Mouse (Mus musculus) lung, adult 2 months (tissue): Measurements from ENCODE around the gene Cln6. TPM values are rescaled to one million over a fixed set of nuclear protein-coding genes. Genes with fewer than 3 reads are reported as not detected.
"Not testable (repeated sequence)": the region's sequence is repeated elsewhere in the genome, so short reads cannot be mapped to it uniquely, and the experiment has no call there.

Experiments used
- DNase-seq: peaks from one replicate; pipeline ENCODE4 v3.0.0; 2022
- H3K4me1 ChIP-seq: fragments of 200-500 bp; 2 replicates; pipeline ENCODE4 v1.6.1; 2011; ENCODE audit warnings: low read length; ENCODE audit not compliant: control insufficient read depth, insufficient read depth
- H3K4me3 ChIP-seq: fragments of 200-500 bp; replicated peaks from 2 replicates; pipeline ENCODE3; 2011; ENCODE audit warnings: low read depth, mild to moderate bottlenecking, control low read depth, low read length; ENCODE audit errors: extremely low read depth
- CTCF ChIP-seq: fragments of 200-500 bp; IDR thresholded peaks from 2 replicates; pipeline ENCODE4 v1.5.1; 2011; ENCODE audit warnings: mild to moderate bottlenecking, low read length, control low read depth; ENCODE audit not compliant: insufficient read depth
- POLR2A ChIP-seq: fragments of 200-500 bp; IDR thresholded peaks from 2 replicates; pipeline ENCODE4 v1.6.1; 2011; ENCODE audit warnings: low read depth, mild to moderate bottlenecking, control low read depth, low read length, borderline replicate concordance; ENCODE audit errors: extremely low read depth
- WGBS: fragments of 180-500 bp; shearing (Covaris S2); methylation state at CpG from one replicate; pipeline ENCODE4 v1.1.7; 2018; 5-methylcytosine and 5-hydroxymethylcytosine counted together
- polyA plus RNA-seq: library from polyadenylated mRNA; depleted of rRNA; stranded (reverse); fragments of >200 nt; gene quantifications from 2 replicates; pipeline ENCODE4 v1.2.3, GENCODE M21; 2012

Cln6 gene
- polyA plus RNA-seq, 1 experiment: 60.8 TPM

GRCm38 (mm10) chr9:62817099-62817571, 21.4 kb upstream of the Cln6 start:
- no peak for DNase-seq
- peaks cover 4% of the 10 kb centered on the region for H3K4me1 ChIP-seq
- TF ChIP-seq CTCF: no peak
- H3K4me3 ChIP-seq: no peak overlapping the region
- WGBS: 41% methylated on average over 12 of the region's 12 CpGs

- Histone ChIP-seq H3K4me3 (no peak overlapping the region), H3K4me1 (peaks cover 2% of the 10 kb centered on the region)
- TF ChIP-seq CTCF: no peak
- 60% methylated on average over 4 of the region's 4 CpGs for WGBS
- no peak for DNase-seq
Observed at GRCm38 (mm10) chr9:62817828-62818614, 20.6 kb upstream of the Cln6 start.

GRCm38 (mm10) chr9:62819494-62819893, 19.1 kb upstream of the Cln6 start:
- Histone ChIP-seq H3K4me1 (peaks cover 2% of the 10 kb centered on the region), H3K4me3 (no peak overlapping the region)
- WGBS: 62% methylated on average over 3 of the region's 3 CpGs
- no peak for DNase-seq
- no peak for TF ChIP-seq POLR2A
- TF ChIP-seq CTCF: no peak

- H3K4me1 ChIP-seq, DNase-seq, H3K4me3 ChIP-seq: not testable (repeated sequence)
- WGBS: 88% methylated on average over 6 of the region's 6 CpGs
Observed at GRCm38 (mm10) chr9:62819910-62820309, 18.7 kb upstream of the Cln6 start.

DNA sequence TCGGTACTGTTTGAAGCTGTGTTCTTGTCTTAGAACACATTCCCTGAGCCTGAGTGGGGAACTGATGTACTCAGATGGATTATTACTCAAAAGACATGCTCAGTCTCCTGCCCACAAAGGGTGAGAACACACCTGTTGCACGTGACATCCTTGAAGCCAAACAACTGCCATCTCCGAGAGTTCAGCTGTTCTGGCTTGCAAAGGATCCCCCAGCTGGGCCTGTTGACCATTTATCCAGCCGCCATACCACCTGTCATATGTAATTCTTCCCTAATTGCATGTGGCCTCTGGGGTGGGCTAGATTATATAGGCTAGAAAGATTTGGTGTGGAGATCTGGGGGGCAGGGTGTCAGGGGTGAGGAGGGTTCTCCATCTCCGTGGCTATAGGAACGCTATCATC, 17.8 kb upstream of the Cln6 start:
- no peak for DNase-seq
- WGBS: 86% methylated on average over 6 of the region's 6 CpGs
- Histone ChIP-seq H3K4me1 (no peaks in the 10 kb centered on the region; the same call in none of the 2 replicates), H3K4me3 (no peak overlapping the region)
- TF ChIP-seq POLR2A (no peak), CTCF (no peak)

- no peak for DNase-seq
- TF ChIP-seq POLR2A (no peak), CTCF (no peak)
- Histone ChIP-seq H3K4me3 (no peak overlapping the region), H3K4me1 (no peaks in the 10 kb centered on the region; the same call in none of the 2 replicates)
- 96% methylated on average over 7 of the region's 7 CpGs for WGBS
Observed at GRCm38 (mm10) chr9:62821811-62822210, 16.8 kb upstream of the Cln6 start.

GRCm38 (mm10) chr9:62825791-62826393, 12.7 kb upstream of the Cln6 start:
- no peak for DNase-seq
- Histone ChIP-seq H3K4me1 (peaks cover 4% of the 10 kb centered on the region), H3K4me3 (no peak overlapping the region)
- TF ChIP-seq POLR2A (no peak), CTCF (no peak)
- 28% methylated on average over 8 of the region's 9 CpGs for WGBS

DNA sequence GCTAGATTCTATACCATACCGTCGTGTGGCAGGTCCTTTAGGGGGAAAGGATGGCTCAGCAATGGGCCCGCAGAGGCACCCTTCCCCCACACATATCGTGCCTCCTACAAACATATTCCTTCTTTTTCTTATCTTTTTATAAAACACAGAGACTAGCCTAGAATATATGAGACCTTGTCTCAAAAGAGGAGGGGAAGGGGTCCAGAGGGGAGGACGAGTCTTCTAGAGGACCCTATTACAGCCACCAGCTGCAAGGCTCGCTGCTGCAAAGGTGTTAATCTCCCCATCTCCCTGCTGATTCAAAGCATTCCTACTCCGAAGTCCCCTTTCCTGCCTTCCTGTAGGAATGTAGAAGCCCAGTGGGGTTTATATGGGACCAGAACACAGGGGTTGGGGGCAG, 12.1 kb upstream of the Cln6 start:
- peaks cover 4% of the 10 kb centered on the region for H3K4me1 ChIP-seq
- no peak overlapping the region for H3K4me3 ChIP-seq
- TF ChIP-seq CTCF: no peak
- TF ChIP-seq POLR2A: no peak
- no peak for DNase-seq
- 35% methylated on average over 7 of the region's 7 CpGs for WGBS

DNA sequence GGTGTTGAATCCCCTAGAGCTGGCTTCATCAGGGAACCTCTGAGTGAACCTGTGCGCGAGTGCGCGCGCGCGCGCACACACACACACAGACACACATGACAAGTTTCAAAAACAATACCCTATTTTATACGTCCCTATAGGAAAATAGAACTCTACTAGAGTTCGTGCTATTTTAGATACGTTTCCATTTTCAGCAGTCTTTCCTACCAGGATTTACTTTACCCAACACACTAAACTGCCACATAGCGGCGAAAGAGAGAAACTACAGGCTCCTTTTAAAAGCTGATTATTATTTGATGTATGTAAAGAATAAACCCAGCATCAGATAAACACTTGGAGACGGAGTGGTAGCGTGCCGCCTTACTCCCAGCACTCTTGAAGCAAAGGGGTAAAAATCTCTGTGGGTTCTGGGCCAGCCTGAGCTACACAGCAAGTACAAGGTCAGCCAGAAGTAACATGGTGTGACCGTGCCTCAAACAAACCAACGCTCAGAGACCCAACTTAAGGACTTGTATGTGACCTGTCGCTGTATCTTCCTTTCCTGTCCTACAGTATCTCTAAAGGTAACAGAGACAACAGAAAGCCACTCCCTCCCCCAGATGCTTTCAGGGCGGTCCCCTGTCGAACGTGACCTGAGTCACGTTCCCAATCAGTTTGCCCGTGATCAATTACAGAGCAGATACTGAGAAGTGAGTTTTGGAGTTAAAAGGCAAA, 10.5 kb upstream of the Cln6 start:
- 4% methylated on average over 24 of the region's 24 CpGs for WGBS
- peak; percentile 28 for DNase-seq
- TF ChIP-seq POLR2A: no peak
- TF ChIP-seq CTCF: 0 out of 2 replicates have a peak, but pooled peaks have one; percentile 13
- Histone ChIP-seq H3K4me3 (no peak overlapping the region), H3K4me1 (peaks cover 4% of the 10 kb centered on the region)
